Mouse (Mus musculus) kidney, adult 2 months (tissue): Measurements from ENCODE around the gene Mrpl44.

Experiments used
- CTCF ChIP-seq: fragments of 200-500 bp; conservative IDR thresholded peaks from 2 replicates; pipeline ENCODE4 v1.5.1; 2011; ENCODE audit warnings: low read depth, mild to moderate bottlenecking, control low read depth, low read length, moderate library complexity, mixed read lengths; ENCODE audit not compliant: insufficient read depth, insufficient read length
- POLR2A ChIP-seq: fragments of 200-500 bp; IDR thresholded peaks from one replicate; pipeline ENCODE4 v1.6.1; 2011; ENCODE audit warnings: low read depth, low read length, control low read depth

DNA sequence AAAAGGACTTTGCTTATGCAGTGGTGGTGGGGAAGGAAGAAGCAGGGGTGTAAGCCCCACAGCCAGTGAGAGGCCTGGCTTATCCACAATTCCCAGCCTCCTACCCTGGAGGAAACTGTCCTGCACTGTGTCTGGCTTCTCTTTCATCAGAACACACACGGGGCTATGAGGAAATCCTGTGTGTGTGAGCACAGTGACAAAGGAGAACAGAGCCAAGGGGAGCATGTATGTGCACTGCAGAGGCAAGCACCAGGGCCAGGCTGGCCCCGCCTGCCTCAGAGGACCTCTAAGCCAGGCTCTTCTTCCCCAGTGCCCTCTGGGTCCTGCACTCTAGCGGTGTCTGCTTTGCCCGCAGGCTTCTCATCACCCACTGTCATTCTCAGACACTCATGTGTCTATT lies 34.8 kb upstream of the Mrpl44 start:
- TF ChIP-seq CTCF (no peak), POLR2A (no peak)
